Mouse (Mus musculus): ENCODE data around the gene Cbarp. TPM values are rescaled to one million over a fixed set of nuclear protein-coding genes. Genes with fewer than 3 reads are reported as not detected.
A peak's percentile ranks its signal among the peaks of the same experiment; 100 is the strongest.

Gene Cbarp
- total RNA-seq, 2 experiments from 2014 or later = 487 TPM

DNA sequence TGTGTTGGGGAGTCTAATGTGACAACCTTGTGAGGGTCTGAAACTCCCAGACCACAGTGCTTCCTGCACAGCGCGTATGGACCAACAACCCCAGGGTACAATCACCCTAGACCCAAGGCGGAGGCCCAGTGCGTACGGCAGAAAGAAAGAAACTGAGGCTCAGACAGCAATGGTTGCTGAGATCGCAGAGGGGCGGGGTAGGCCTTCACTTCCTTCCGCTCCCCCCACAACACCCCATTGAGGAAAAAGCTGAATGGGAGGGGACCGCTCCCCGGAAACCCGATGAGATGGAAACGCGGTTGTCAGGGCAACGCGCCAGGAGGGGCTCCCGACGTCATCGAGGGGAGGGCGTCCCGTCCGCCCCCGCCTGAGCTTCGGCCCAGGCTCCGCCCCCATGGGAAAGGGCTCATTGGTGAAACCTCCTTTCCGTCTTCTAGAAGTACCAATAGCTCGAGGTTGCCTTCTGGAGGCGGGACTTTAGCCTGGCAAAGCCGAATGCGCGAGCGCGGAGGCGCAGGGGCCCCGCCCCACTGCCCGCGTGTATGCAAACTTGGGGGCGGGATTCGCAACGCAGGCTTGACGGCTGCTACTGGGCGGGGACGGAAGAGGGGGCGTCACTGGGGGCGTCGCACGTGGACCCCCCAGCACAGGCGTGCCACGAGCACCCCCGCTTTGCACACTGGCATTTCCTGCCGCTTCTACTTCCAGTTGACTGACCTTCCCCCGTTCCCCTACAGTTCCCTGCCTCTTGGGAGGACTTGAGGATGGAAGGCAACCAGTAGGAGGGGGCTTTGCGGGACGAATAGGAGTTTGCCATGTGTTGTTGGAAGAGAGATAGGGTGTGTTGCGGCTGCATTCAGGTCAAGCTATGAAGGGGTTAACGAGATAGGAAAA lies 19.2 kb upstream of the Cbarp start:
- intact Hi-C loops (cut with DNase I) = no loop called here
- DNase-seq (ENCODE audit: low spot score in 2 of 2) = peak; percentile 99

DNA sequence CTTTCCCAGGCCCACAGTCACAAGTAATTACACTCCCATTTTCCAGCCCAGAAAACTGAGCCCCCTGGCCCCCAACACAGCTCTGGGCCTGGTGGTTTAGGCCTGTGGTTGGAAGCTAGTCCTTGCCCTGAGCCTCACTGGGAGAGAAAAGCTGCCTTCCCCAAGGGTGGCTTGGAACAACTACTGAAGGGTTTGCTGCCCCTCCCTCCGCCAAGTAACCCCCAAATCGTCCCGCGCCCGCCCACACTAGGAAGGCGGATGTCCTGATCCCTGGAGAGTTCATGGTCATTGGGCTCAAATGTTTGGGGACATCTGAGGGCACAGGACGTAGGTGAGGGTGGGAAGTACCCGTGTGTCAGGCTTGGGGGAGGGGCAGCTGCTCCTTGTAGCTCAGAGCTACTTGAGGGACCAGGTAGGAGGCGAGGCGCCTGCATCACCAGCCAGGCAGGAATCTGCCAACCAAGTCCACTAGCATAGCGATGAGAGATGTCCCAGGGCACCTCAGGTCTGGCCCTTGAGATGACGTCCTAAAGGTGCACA lies 18.5 kb upstream of the Cbarp start:
- intact Hi-C loops (cut with DNase I) = no loop called here
- peak in 1 of 2 experiments; percentile 56 for DNase-seq (ENCODE audit: low spot score in 2 of 2)

DNA sequence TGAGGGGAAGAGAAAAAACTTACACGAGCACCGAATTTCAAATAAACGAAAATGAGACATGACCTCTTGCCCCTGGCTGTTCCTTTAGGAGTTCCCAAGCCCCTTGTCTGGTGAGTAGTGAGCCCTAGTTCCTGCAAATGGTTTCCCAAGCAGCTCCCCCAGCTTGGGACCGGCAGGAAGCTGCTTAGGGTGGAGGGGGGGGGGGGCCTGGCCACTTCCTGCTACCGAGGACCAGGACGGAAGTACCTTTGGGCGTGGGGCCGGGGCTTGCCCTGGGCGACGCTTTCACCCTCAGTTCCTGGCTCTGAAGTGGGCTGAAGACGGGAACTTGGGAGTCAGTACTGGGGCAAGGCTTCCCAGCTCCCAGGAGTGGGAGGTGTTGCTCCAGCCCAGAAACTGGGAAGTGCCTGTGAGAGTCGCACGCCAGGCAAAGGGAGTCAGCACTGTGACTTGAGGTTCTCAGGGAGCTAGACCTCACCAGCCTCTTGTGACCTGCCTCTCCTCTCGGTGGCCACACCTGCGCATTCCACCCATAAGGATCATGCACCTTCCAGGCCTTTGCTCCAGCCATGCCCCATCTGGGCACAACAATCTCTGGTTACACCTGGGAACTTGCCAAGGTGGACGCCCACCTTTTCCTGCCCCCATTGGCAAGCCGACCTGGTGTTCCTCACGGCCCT lies 17.8 kb upstream of the Cbarp start:
- DNase-seq (ENCODE audit: low spot score in 2 of 2) = peak in 1 of 2 experiments; percentile 63
- intact Hi-C loops (cut with DNase I) = no loop called here

DNA sequence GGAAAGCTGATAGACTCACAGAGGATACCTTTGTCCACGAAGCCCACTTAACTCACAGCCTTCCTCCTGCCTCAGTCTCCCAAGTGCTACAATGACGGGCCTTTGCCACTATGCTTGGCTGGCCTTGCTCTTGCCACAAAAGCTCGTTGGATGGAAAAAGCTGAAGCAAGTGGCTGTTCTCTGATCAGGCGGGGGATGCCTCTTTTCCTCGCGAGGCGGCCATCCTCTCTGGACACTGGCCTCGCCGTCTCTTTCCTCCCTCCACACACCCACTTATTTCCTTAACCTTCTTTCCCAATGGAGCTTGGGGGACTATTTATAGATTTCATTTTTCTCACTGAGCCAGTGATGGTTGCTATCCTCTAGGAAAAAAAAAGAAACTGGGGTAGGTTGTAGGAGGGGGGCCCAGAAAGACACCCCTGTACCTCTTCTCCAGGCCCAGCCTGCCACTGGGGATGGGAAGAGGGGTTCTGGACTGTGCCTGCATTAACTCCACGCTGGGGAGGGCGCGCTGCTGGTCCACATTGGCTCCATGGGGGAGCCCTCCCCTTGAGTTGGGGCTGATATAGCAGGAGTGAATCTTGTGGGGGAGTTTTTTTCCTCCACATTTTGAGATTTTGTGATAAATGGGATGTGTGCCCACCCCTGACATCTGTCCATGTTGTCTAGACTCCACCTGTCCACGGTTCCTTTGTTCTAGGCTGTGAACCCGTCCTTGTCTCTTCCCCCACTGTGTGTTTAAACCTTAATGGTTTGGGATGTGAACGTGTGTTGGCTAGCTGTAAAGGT lies 16.7 kb upstream of the Cbarp start:
- peak in 1 of 2 experiments; percentile 72 for DNase-seq (ENCODE audit: low spot score in 2 of 2)
- intact Hi-C loops (cut with DNase I) = loop anchor here (1.0 kb wide), 1 partner anchor 8 kb away; no protein-coding TSS in a partner anchor

DNA sequence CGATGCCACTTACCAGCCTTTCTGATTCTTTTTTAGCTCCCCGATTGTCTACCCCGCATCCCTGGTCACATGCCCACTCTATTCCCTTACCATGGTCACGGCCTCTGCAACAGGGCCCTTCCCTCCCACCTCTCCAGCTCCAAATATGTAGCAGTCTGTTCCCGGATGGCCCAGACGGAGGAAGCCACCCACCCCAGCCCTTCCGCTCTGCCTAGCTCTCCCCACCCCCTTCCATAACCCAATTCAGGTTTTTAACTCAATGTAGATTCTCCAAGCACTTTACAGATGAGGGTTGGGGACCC lies 16.1 kb upstream of the Cbarp start:
- intact Hi-C loops (cut with DNase I) = loop anchor here (1.0 kb wide), 1 partner anchor 7 kb away; no protein-coding TSS in a partner anchor
- DNase-seq (ENCODE audit: low spot score in 2 of 2) = peak in 1 of 2 experiments; percentile 68

DNA sequence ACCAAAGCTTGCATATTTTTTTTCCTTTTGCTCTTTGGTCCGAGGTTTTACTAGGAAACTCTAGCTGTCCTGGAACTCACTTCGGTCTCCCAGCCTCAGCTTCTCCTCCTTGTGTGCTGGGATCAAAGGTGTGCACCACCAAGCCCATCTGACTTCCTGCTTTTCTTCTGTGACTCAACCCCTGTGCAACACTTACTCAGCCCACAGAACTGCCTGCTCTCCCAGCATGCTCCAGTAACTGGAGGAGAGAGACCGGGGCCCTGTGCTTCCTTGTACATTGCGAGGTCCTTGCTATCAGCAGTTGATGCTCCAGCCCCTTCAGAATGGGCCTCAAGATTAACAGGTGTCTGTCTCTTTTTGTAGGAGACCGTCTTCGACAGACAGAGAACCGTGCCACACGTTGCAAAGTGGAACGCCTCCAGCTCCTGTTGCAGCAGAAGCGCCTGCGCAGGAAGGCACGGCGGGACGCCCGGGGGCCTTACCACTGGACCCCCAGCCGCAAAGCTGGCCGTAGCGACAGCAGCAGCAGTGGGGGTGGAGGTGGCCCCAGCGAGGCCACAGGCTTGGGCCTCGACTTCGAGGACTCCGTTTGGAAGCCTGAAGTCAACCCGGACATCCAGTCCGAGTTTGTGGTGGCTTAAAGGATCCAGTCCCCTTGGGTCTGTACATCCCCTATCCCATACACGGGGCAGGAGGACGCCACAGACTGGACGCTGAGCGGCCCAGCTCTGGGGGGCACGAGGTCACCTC lies 15.5 kb upstream of the Cbarp start:
- intact Hi-C loops (cut with DNase I) = no loop called here
- peak in 1 of 2 experiments; percentile 63 for DNase-seq (ENCODE audit: low spot score in 2 of 2)

DNA sequence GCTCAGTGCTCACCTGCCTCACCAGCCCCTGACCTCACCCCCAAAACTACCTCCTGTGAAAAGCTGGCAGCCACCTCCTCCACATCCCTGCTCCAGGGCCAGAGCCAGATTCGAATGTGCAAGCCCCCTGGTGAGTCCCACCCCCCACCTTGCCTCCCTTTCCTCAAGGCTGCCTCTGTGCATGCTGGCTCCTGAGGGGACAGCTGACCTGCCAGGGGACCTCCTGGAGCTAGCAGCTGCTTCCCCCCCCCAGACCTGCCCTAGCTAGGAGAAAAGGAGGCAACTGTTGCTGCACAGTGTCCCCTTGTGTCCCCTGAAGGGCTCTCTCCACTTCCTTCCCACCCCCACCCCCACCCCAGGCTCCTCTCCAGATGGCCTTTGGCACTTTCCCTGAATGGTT lies 14.6 kb upstream of the Cbarp start:
- intact Hi-C loops (cut with DNase I) = no loop called here
- DNase-seq (ENCODE audit: low spot score in 2 of 2) = no peak

DNA sequence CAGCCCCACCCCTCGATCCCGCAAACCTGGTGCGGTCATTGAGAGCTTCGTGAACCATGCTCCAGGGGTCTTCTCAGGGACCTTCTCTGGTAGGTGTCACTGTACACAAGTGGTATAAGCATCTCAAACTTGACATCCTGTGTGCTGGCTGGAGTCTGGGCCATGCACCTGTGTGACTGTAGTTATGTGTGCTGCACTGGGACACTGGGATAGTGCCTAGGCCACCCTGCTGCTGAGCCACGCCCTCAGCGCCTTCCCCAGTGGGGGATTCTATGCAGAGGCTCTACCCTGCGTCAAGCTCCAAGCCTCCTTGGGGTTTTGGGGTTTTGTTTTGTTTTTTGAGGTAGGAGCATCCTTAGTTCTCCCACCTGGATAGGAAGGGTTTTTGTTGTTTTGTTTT lies 13.7 kb upstream of the Cbarp start:
- no peak for DNase-seq (ENCODE audit: low spot score in 2 of 2)
- intact Hi-C loops (cut with DNase I) = no loop called here

DNA sequence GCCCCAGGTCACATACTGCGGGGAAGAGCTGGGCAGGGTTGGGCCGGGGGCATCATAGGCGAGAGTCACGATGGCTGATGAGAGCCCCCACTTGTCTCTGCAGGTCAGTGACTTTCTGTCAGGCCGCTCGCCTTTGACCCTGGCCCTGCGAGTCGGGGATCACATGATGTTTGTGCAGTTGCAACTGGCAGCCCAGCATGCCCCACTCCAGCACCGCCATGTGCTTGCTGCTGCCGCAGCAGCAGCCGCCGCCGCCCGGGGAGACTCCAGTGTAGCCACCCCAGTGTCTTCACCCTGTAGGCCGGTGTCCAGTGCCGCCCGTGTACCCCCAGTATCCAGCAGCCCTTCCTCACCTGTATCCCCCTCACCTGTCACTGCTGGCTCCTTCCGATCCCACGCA lies 13.1 kb upstream of the Cbarp start:
- intact Hi-C loops (cut with DNase I) = no loop called here
- no peak for DNase-seq (ENCODE audit: low spot score in 2 of 2)

DNA sequence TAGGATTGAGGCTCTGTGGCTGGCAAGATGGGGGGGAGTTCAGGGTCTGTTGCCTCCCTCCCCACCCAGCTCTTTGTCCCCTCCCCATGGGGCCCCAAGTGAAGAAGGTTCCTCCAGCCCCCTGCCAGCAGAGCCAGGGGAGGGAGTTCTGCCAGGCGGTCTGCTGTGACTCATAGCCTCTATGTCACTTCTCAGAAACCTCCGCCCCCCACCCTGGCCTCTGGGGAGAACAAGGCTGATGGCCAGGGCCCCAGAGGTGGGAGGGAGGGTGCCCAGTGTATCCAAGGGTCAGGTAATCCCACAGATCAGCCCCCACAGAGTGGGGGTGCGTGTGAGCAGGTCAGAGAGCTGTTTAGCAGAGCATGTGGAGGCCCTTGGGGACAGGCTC lies 12.2 kb upstream of the Cbarp start:
- intact Hi-C loops (cut with DNase I) = no loop called here
- no peak for DNase-seq (ENCODE audit: low spot score in 2 of 2)

DNA sequence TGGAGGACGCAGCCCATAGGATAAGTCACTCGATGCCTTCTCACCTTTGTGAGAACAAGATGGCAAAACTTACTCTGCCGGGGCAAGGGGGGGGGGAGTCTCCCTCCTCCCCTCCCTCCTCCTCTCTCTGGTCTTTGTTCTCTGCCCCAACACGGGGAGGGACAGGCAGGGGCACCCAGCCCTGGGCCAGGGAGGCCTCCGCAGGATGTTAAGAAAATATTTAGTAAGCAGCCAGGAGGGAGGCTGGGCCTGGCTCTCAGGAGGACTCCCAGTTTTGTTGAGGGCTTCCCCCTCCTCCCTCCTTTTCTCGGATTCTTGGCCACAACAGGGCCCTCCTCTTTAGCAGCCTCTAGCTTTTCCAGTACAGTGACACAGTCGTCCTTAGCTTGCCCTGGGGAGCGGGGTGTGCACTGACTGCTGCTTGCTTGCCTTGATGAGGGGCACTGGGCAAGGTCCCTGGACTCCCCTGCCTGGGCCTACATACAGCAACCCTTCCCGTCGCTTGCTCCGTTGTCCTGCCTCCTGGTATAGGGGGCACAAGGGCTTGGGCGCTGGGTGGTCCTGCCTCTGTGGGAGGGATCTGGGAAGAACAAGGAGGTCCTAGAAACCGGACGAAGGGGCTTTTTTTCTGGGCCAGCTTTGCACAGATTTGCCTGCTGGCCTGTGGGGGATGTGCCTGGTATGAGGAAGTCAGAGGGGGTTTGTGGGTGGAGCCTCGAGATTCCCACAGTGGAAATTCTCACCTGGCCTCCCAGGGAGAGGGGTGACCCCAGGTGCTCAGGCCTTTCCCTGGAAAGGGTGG lies 11.6 kb upstream of the Cbarp start:
- DNase-seq (ENCODE audit: low spot score in 2 of 2) = peak in 1 of 2 experiments; percentile 50
- intact Hi-C loops (cut with DNase I) = no loop called here

DNA sequence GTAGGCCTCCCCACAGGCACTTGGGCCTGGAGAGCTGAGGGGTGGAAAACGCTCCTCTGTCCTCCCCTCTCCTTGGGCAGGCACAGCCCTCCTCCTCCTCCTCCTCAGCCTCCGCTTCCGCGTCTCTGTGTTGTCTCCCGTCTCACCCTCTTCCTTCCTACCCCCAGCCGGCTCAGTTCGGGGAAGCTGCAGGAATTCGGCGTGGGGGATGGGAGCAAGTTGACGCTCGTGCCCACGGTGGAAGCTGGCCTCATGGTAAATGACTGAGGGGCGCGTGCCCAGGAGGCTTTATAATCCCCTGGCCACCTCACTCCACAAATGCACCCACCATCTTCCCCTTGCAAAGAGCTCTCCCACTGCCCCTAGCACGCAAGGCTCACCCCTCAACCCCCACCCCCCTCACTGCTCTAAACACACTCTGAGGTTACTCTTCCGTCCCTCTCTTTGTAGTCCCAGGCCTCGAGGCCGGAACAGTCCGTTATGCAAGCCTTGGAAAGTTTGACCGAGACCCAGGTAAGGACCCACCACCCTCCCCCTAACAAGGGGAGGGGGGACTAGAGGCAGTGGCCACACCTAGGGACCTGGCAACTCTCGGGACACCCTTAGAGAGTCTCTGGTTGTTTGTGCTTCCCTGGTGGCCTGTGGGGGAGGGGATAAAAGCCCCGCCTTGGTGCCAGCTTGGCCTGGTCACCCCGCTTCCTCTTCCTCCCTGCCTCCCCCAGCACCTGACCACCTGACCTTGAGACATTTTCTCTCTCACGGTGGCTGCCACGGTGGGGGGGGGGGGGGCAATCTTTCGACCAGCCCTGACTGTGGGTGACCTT lies 10.8 kb upstream of the Cbarp start:
- intact Hi-C loops (cut with DNase I) = no loop called here
- DNase-seq (ENCODE audit: low spot score in 2 of 2) = peak in 1 of 2 experiments; percentile 74

DNA sequence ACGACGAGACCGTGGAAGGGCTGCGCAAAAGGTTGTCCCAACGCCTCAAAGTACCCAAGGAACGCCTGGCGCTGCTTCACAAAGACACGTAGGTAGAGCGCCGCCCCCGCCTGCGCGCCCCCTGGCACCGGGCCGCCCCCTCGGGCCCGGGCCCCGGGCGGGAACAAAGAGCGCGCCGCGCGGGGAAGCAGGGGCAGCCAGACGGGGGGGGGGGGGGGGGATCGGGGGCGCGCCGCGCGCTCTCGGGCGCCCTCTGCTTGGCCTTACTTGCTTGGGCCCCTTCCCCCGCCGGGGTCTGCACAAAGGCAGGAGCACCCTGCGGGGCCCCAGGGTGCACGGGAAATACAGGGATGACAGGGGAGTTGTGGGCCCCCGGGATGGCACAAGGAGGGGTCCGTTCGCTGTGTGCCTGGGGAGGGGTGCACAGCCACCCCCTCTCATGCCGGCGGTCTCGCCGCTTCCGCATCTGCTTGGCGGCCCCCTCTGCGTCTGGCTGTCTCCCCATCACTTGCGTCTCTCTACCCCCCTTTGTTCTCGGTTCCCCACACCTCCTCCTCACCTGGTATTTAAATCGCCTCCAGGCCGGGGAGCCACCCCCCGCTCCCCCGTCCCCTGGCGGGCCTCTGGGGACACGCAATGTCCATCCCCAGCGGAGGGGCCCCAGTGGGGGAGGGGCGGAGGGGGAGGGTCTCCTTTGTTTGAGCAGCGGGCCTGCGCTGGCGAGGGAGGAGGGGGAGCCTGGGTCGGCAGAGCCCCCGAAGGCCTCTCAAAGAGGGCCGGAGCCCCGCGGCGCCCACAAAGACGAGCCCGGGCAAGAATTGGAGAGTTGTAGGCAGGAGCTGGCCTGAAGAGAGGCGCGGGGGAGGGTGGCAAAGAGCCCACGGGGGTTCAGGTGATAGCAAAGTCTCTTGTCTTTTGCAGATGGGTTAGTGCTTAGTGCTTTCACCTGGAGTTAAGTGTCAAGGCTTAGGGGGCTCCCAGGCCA lies 9.9 kb upstream of the Cbarp start:
- intact Hi-C loops (cut with DNase I) = no loop called here
- peak in 1 of 2 experiments; percentile 56 for DNase-seq (ENCODE audit: low spot score in 2 of 2)

DNA sequence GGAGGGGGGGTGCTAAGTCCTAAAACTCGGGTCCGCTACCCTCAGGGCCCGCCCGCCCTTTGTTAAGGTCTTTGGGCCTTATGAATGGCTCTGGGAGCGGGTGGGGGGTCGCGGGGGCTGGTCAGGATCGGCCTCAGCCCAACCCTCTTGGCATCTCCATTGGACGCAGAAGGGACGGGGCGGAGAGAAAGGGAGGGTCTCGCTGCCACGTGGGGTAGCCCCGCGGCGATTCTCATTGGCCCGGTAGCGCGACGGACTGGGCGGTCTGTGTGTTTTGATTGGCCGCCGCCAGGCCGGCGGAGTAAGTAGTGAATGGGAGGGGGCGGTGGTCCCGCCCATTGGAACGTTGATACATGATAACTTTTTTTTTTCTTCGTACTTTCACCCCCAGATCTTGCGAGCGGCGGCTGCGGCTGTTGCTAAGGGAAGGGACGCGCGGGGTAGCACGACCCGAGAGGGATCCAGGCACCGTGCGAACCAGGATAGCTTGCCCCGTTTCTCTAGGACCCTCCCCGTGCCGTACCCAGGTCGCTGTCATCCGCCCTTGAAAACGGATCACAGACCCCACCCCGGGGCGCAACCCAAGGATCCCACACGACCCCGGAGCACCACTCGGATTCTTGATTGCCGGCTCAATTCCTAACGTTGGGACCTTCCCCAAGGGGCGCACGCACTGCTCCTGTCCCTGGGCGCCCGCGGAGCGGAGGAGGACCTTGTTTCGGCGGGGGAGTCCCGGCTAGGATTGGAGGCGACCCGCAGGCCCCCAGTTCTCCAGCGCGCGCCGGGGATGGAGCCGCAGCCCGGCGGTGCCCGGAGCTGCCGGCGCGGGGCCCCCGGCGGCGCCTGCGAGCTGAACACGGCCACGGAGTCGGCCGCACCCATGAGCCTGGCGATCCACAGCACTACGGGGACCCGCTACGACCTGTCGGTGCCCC lies 8.9 kb upstream of the Cbarp start:
- DNase-seq (ENCODE audit: low spot score in 2 of 2) = peak; percentile 98 to 99
- intact Hi-C loops (cut with DNase I) = loop anchor here (1.0 kb wide), 1 partner anchor 8 kb away; no protein-coding TSS in a partner anchor

DNA sequence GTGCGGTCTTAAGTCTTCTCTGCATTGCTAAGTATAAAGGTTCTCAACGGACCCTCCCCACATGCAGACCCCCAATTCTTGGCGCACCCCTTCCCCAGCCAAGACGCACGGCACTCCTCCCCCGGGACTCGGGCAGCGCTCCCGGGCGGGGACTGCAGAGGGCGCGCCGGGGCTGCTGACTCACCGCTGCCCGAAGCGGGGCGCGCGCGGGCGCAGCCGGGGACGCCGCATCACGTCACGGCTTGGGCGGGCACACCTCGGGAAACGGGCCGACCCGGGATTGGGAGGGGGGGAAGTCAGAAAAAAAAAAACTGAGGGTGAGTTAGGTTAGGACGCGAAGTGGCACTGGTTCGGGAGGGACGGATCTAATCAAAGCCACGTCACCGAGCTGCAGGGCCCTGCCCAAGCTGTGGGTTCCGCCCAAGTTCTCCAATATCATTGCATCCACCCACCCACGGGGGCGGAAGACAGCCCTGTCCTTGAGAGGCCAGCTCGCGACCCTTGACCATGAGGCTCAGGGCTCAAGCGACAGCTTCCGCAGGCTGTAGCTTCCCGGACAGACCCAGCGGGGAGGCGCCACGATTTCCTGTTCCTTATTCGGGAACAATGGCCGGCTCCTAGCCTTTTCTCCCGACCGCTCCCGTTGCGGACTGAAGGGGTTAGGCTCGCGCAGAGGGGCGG lies 8.1 kb upstream of the Cbarp start:
- DNase-seq (ENCODE audit: low spot score in 2 of 2) = peak; percentile 95
- intact Hi-C loops (cut with DNase I) = loop anchor here (1.0 kb wide), 2 partner anchors 9 to 17 kb away; partner anchors contain the start of gene Cirbp

Data from left cerebral cortex, postnatal 25 days (tissue).